Mouse (Mus musculus) neural tube, embryonic 11.5 days (tissue): Measurements from ENCODE around the gene Alox12. TPM values are rescaled to one million over a fixed set of nuclear protein-coding genes. Genes with fewer than 3 reads are reported as not detected.

Experiments
- ATAC-seq: fragments of 200-750 bp; cut with Nextera tagmentation; 2 replicates; pipeline ENCODE4 v1.8.0; 2017; ENCODE audit warnings: moderate number of reproducible peaks, mild to moderate bottlenecking, moderate TSS enrichment, moderate library complexity; ENCODE audit not compliant: insufficient read depth, low FRiP score, low TSS enrichment
- DNase-seq: peaks from one replicate; pipeline ENCODE4 v3.0.0-alpha.2; 2015; ENCODE audit warnings: low spot score
- H3K27ac ChIP-seq: fragments of 300-500 bp; sonication (generic); 2 replicates; pipeline ENCODE4 v1.5.1; 2014; ENCODE audit warnings: low read depth, mild to moderate bottlenecking, low read length
- H3K27me3 ChIP-seq: fragments of 300-500 bp; sonication (generic); 2 replicates; pipeline ENCODE4 v1.6.1; 2014; ENCODE audit warnings: mild to moderate bottlenecking, low read length, mixed read lengths; ENCODE audit not compliant: control insufficient read depth, insufficient read depth
- H3K36me3 ChIP-seq: fragments of 300-500 bp; sonication (generic); 2 replicates; pipeline ENCODE4 v1.6.1; 2014; ENCODE audit warnings: mild to moderate bottlenecking, low read length, moderate library complexity, mixed read lengths; ENCODE audit not compliant: control insufficient read depth, insufficient read depth
- H3K4me1 ChIP-seq: fragments of 300-500 bp; sonication (generic); 2 replicates; pipeline ENCODE4 v1.6.1; 2014; ENCODE audit warnings: low read length, mixed read lengths; ENCODE audit not compliant: control insufficient read depth, insufficient read depth
- H3K4me2 ChIP-seq: fragments of 300-500 bp; sonication (generic); 2 replicates; pipeline ENCODE4 v1.6.1; 2014; ENCODE audit warnings: low read depth, mild to moderate bottlenecking, moderate library complexity
- H3K4me3 ChIP-seq: fragments of 300-500 bp; sonication (generic); 2 replicates; pipeline ENCODE4 v1.5.1; 2014; ENCODE audit warnings: low read depth, low read length
- H3K9ac ChIP-seq: fragments of 300-500 bp; sonication (generic); 2 replicates; pipeline ENCODE4 v1.6.1; 2014; ENCODE audit warnings: mild to moderate bottlenecking, low read length
- H3K9me3 ChIP-seq: fragments of 300-500 bp; sonication (generic); 2 replicates; pipeline ENCODE4 v1.6.1; 2016; ENCODE audit warnings: low read length; ENCODE audit not compliant: control insufficient read depth
- WGBS: fragments of 180-500 bp; shearing (Covaris S2); extraction: QIAGEN DNeasy Blood & Tissue Kit; methylation state at CpG from one replicate; pipeline ENCODE4 v1.1.7; 2014; 5-methylcytosine and 5-hydroxymethylcytosine counted together
- polyA plus RNA-seq: library from polyadenylated mRNA; unstranded; fragments of >200 nt; fragmentation: Nextera tagmentation; extraction: Ambion mirVana; gene quantifications from 2 replicates; pipeline ENCODE4 v1.2.1, GENCODE M21; 2014

The Alox12 gene
- polyA plus RNA-seq, 1 experiment from 2014 or later, result 4.0 TPM

DNA sequence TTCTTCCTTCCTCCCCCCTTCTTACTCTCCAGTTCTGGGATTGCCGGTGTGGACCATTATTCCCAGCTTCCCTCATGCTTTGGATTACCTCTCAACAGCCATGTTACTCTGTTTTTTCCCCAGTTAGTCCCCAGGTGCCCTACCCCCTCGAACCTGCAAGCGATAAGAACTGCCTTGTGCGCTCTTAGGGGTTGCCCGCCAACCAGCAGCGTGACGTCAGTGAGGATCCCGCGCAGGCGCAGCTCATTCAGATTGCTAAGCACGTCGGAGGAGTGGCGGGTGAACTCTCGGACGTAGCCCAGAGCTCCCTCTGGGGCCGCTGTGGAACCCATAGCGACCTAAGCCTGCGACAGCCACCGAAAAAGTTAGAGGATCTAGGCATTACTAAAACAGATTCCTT, 26.3 kb downstream of the Alox12 start:
- H3K27ac ChIP-seq, result no peak overlapping the region
- H3K36me3 ChIP-seq, result no peaks in the 10 kb centered on the region
- peak overlapping the region; percentile 21 for H3K4me3 ChIP-seq
- ATAC-seq (no peak), DNase-seq (peak; percentile 89)
- peak overlapping the region; percentile 39 for H3K4me2 ChIP-seq
- H3K4me1 ChIP-seq, result peaks cover 5% of the 10 kb centered on the region; the same call in 1 of the 2 replicates
- WGBS, result under 1% methylated on average over 19 of the region's 19 CpGs
- H3K9me3 ChIP-seq, result no peaks in the 10 kb centered on the region
- no peak overlapping the region for H3K9ac ChIP-seq
- H3K27me3 ChIP-seq, result peaks cover 55% of the 10 kb centered on the region

DNA sequence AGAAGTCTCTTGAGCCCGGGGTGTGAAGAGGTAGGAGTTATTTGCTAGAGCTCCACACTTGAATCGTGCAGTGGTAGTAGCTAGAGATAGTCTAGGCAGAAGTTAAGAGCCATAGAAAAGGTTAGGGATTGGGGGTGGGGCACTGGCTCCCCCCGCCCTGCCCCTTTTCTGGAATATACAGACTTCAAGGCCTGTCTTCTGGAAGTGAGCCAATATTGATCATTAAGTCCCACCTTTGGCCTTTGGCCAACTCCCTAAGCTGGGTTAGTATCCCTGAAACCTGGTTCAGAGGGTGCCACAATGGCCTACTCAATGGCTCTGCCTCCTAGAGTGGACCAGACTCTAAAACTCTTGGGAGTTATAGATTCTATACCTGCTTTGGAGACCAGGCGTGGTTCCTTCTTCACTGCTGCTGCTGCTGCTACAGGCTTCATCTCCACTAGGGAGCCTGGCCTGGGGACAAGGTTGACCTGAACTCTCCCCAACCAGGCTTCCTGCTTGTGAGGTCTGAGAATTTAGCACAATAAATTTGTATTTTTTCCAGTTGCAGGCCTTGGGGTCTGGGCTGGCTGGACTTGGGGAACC, 27.4 kb downstream of the Alox12 start:
- no peak overlapping the region for H3K9ac ChIP-seq
- peaks cover 55% of the 10 kb centered on the region for H3K27me3 ChIP-seq
- WGBS, result 85% methylated on average over 4 of the region's 4 CpGs
- DNase-seq, result no peak
- H3K27ac ChIP-seq, result no peak overlapping the region
- peaks cover 5% of the 10 kb centered on the region; the same call in 1 of the 2 replicates for H3K4me1 ChIP-seq
- H3K9me3 ChIP-seq, result no peaks in the 10 kb centered on the region
- peak overlapping the region; percentile 39 for H3K4me2 ChIP-seq
- no peak overlapping the region for H3K4me3 ChIP-seq
- no peaks in the 10 kb centered on the region for H3K36me3 ChIP-seq
- ATAC-seq, result no peak

DNA sequence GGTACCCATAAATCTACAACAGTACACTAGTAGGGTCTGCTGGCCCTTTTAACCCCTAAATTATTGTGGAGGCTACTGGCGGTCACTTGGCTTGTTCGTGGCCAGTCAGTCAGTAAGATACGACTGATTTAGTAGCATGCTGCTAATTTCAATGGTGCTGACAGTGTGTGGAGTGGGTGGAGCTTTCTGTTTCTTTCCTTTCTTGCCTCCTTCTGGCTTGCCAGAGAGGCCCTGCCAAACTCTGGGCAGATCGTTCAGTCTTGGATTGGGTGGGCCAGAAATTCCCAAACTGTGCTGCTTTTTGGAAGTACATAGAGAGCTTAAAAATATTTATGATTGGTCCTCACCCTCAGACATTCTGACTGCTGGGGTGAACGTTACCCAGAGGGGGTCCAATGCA, 28.0 kb downstream of the Alox12 start:
- 35% methylated on average over 5 of the region's 5 CpGs for WGBS
- Histone ChIP-seq H3K4me3 (peak overlapping the region; percentile 15; the same call in 1 of the 2 replicates), H3K9ac (no peak overlapping the region), H3K36me3 (no peaks in the 10 kb centered on the region), H3K9me3 (no peaks in the 10 kb centered on the region), H3K4me2 (peak overlapping the region; percentile 20), H3K4me1 (peaks cover 5% of the 10 kb centered on the region; the same call in 1 of the 2 replicates), H3K27ac (no peak overlapping the region), H3K27me3 (peaks cover 55% of the 10 kb centered on the region)
- DNase-seq (no peak), ATAC-seq (no peak)

DNA sequence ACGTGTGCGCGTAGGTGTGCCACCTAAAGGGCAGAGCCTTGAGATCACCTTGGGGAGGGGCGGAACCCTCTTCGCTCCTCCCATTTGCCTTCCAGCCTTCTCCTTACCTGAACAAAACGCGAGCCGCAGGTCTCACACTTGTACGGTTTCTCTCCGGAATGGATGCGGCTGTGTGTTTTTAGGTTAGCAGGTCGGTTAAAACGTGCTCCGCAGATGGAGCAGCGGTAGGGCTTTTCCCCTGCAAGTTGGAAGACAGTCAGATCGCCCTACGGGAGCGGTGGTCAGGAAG, 28.6 kb downstream of the Alox12 start:
- WGBS, result 6% methylated on average over 18 of the region's 18 CpGs
- H3K4me1 ChIP-seq, result peaks cover 9% of the 10 kb centered on the region; the same call in 1 of the 2 replicates
- H3K9ac ChIP-seq, result no peak overlapping the region

DNA sequence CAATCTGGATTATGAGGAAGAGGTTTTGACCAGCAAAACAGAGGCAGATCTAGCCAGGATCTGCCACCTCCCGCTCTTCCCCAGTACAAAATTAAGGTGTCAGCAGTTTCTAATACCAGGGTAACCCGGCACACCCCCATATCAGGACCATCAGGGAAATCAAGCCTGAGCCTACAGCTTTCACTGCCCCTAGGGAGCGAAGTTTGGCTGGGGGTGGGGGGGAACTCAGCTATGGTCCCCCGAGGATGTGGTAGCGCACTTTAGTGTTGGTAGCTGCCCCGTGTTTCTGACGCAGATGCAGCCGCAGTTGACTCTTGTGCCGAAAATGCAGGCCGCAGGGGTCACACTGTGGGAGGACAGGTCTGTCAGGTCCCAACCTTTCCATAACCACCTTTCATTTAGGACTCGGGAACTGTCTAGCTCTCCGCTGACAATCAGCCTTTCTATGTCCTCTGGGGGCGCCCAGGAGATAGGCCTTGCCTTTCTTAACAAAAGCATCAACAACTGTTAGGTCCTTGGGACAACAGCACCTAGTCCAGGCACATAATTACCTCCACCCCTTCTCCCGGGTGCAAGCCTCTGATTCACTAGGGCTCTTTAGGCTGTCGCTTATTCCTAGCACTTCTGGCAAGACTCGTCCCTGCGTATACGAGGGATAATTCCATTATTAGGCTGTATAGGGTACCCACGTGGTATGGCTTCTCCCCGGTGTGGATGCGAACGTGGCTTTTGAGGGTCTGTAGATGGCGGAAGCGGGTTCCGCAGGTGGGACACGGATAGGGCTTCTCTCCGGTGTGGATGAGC, 29.2 kb downstream of the Alox12 start:
- peak overlapping the region; percentile 15; the same call in 1 of the 2 replicates for H3K4me3 ChIP-seq
- H3K27me3 ChIP-seq, result peaks cover 55% of the 10 kb centered on the region
- H3K9me3 ChIP-seq, result no peaks in the 10 kb centered on the region
- peaks cover 9% of the 10 kb centered on the region; the same call in 1 of the 2 replicates for H3K4me1 ChIP-seq
- DNase-seq, result no peak
- peak overlapping the region; percentile 20 for H3K4me2 ChIP-seq
- 19% methylated on average over 27 of the region's 27 CpGs for WGBS
- no peaks in the 10 kb centered on the region for H3K36me3 ChIP-seq
- no peak for ATAC-seq
- no peak overlapping the region for H3K27ac ChIP-seq
- no peak overlapping the region for H3K9ac ChIP-seq

More for the DNA sequence above, 28.6 kb downstream of the Alox12 start:
- ATAC-seq, result no peak
- no peak for DNase-seq
- H3K9me3 ChIP-seq, result no peaks in the 10 kb centered on the region
- H3K4me2 ChIP-seq, result peak overlapping the region; percentile 20
- peaks cover 55% of the 10 kb centered on the region for H3K27me3 ChIP-seq
- H3K4me3 ChIP-seq, result peak overlapping the region; percentile 15; the same call in 1 of the 2 replicates
- H3K27ac ChIP-seq, result no peak overlapping the region
- no peaks in the 10 kb centered on the region for H3K36me3 ChIP-seq

DNA sequence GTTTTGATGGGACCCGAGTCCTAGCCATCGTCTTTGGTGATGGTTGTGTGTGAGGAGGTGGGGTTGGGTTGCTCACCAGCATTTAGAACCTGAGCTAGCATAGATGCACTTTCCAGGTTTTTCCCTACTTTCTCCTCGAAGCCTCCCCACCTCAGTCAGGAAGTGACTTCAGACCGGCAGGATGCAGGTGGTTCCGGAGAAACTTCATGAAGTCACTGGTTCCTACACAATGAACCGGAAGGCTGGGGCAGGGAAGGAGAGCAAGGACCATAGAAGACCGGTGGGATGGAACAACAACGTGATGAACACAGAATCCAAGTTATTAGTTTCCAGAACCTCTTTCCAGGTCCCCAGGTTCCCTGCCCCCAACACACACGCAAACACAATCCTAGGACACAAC, 31.4 kb downstream of the Alox12 start:
- ATAC-seq, result no peak
- Histone ChIP-seq H3K4me3 (no peak overlapping the region), H3K9me3 (no peaks in the 10 kb centered on the region), H3K9ac (no peak overlapping the region), H3K36me3 (no peaks in the 10 kb centered on the region), H3K4me2 (no peak overlapping the region), H3K27me3 (peaks cover 38% of the 10 kb centered on the region), H3K27ac (no peak overlapping the region), H3K4me1 (peaks cover 19% of the 10 kb centered on the region)
- 89% methylated on average over 9 of the region's 9 CpGs for WGBS
- no peak for DNase-seq

DNA sequence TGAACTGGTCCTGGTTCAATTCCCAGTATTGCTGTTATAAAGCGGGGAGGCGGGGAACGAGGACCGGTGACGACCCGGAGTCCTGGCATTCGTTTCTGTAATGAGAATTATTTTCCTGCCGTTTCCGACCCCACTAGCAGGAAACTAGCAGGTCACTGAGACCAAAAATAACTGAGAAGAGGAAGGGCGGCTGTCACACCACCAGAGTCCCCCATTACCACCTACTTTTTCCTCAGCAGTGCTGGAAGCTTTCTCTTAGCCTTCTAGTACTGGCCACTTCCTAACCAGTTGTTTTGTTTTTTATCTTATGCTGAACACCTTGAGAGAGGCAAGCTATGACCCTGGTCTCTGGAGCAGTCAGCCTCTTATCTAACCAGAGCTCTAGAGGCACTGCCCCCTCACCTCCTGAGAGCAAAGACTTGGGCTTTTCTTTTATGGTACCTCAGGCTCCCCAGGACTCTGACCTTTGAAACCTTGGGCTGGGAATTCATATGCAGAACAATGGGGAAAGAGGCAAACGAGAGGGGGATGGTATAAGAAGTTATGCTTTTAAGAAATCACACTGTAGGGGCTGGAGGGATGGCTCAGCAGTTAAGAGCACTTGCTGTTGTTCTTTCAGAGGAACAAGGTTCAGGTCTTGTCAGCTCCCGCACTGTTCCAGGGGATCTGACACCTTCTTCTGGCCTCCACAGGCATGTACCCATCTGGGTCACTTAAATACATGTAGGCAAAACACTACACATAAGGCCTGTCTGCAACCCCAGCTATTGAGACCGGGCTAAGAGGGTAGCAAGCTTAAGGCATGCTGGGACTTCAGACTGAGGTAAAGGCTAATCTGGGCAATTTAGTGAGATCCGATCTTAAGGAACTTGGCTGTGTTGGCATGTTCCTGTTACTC, 33.3 kb downstream of the Alox12 start:
- peak overlapping the region; percentile 86 for H3K9ac ChIP-seq
- H3K4me3 ChIP-seq, result peak overlapping the region; percentile 50
- peak overlapping the region; percentile 35 for H3K27ac ChIP-seq
- 8% methylated on average over 14 of the region's 14 CpGs for WGBS
- no peak for ATAC-seq
- peaks cover 24% of the 10 kb centered on the region for H3K27me3 ChIP-seq
- H3K4me2 ChIP-seq, result peak overlapping the region; percentile 92
- no peaks in the 10 kb centered on the region for H3K9me3 ChIP-seq
- no peaks in the 10 kb centered on the region for H3K36me3 ChIP-seq
- peaks cover 19% of the 10 kb centered on the region for H3K4me1 ChIP-seq
- no peak for DNase-seq

DNA sequence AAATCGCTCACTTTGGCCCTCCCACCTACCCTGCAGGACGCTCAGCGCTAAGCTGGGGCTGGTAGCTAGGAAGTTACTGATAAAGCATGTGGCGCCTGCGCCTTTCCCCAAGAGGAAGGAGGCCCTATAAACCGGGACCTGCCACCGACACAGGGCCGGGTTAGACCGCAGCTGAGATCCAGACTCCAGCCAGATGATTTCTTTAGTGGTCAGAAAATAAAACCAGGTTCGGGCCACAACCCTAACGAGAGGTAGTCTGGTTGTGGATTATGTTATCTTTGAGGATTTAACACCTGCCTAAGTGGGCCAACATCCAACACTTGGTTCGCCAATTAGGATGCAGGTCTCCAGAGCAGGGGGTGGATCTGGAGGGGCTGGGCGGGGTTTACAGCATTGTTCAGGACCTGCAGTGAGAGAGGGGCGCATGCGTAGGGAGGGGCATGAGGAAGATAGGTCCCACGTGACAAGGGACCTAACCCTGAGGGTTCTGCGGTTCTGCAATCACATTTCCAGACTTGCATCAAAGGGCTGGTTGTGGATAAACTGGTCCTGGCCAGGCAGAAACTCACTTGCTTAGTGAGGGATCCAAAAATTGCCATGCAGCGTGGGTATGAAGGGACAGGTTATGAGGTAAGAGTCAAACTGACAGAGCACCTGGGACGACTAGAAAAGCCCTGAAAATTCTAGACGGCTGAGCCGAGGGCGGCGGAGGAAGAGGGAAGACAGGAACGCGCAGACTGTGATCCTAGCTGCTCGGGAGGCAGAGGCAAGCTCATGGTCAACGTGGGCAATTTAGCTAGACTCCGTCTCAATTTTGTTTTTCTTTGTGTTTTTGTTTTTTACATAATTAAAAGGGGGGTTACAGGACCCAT, 34.2 kb downstream of the Alox12 start, which contains the start of gene Slc16a13:
TSS of gene Slc16a13 (minus strand) at position 334 of the 872 bp plus-strand sequence.
- Histone ChIP-seq H3K4me3 (peak within 1 kb of the TSS; percentile 50), H3K27me3 (peaks cover 21% of the 10 kb centered on the region), H3K4me1 (peaks cover 17% of the 10 kb centered on the region), H3K4me2 (peak within 1 kb of the TSS; percentile 92), H3K9ac (peak within 1 kb of the TSS; percentile 86), H3K9me3 (no peaks in the 10 kb centered on the region), H3K27ac (peak within 1 kb of the TSS; percentile 72), H3K36me3 (no peaks in the 10 kb centered on the region)
- ATAC-seq (peak; percentile 93), DNase-seq (peak; percentile 95)
- WGBS, result under 1% methylated on average over 28 of the region's 28 CpGs
